Mouse (Mus musculus) ES-E14 (cell line): ENCODE data around the gene Gm30191.

Experiments
- CHD2 ChIP-seq: IDR thresholded peaks from 2 replicates; pipeline ENCODE4 v1.6.1; 2014; ENCODE audit warnings: mild to moderate bottlenecking, low read depth, low read length, inconsistent platforms
- HCFC1 ChIP-seq: IDR thresholded peaks from 2 replicates; pipeline ENCODE4 v1.6.1; 2012; ENCODE audit warnings: low read length, inconsistent platforms, borderline replicate concordance; ENCODE audit not compliant: insufficient read depth
- MAFK ChIP-seq: IDR thresholded peaks from 2 replicates; pipeline ENCODE4 v1.6.1; 2014; ENCODE audit warnings: mild to moderate bottlenecking, low read depth, low read length, inconsistent platforms; ENCODE audit not compliant: insufficient read depth
- ZC3H11A ChIP-seq: IDR thresholded peaks from 2 replicates; pipeline ENCODE4 v1.6.1; 2012; ENCODE audit warnings: low read depth, mild to moderate bottlenecking, inconsistent platforms, low read length, borderline replicate concordance
- ZNF384 ChIP-seq: IDR thresholded peaks from 2 replicates; pipeline ENCODE4 v1.6.1; 2012; ENCODE audit warnings: low read depth, low read length, inconsistent platforms

- no peak for TF ChIP-seq HCFC1
- TF ChIP-seq ZNF384: no peak
- TF ChIP-seq ZC3H11A: no peak
- no peak for TF ChIP-seq MAFK
- no peak for TF ChIP-seq CHD2
Measured at GRCm38 (mm10) chr4:134237582-134238278, 9.0 kb upstream of the Gm30191 start.
